Mouse (Mus musculus) lung, postnatal 0 days (tissue): Measurements from ENCODE around the gene Rpl22l1.
"Not testable (repeated sequence)": the region's sequence is repeated elsewhere in the genome, so short reads cannot be mapped to it uniquely, and the experiment has no call there.

ENCODE experiments used
- CTCF ChIP-seq: IDR thresholded peaks from 2 replicates; pipeline ENCODE4 v1.5.1; 2016; ENCODE audit warnings: antibody characterized with exemption, mild to moderate bottlenecking
- EP300 ChIP-seq: IDR thresholded peaks from 2 replicates; pipeline ENCODE4 v1.6.1; 2016; ENCODE audit warnings: antibody characterized with exemption, mild to moderate bottlenecking, control low read depth

DNA sequence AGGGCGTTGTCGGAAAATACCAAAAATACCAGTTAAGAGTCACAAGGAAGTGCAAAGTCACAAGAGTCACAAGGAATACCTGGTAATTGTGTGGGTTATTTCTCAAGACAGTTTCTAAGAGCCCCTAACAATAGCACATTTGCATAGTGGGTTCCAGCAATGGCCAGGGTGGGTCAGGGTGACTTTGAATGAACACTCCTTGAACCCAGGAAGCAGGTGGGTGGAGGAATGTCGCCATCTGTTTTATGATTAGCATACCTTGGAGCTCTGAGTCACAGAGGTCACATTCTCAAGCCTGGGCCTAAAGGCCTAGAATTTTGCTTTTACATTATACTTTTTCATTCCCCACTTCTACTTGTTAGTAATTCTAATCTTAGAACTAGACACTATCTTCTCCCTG is 46.9 kb downstream of the Rpl22l1 start:
- not testable (repeated sequence) for TF ChIP-seq CTCF, EP300
